Mouse (Mus musculus) hindbrain, embryonic 11.5 days (tissue): Measurements from ENCODE around the gene Mtg1. TPM values are rescaled to one million over a fixed set of nuclear protein-coding genes. Genes with fewer than 3 reads are reported as not detected.

ENCODE experiments used
- ATAC-seq: fragments of 200-750 bp; cut with Nextera tagmentation; 2 replicates; pipeline ENCODE4 v1.8.0; 2017; ENCODE audit warnings: mild to moderate bottlenecking, moderate TSS enrichment, moderate library complexity; ENCODE audit not compliant: low FRiP score
- DNase-seq: peaks from one replicate; pipeline ENCODE4 v3.0.0-alpha.2; 2015; ENCODE audit warnings: low spot score
- H3K27ac ChIP-seq: fragments of 300-500 bp; sonication (generic); 2 replicates; pipeline ENCODE4 v1.5.1; 2014; ENCODE audit warnings: mild to moderate bottlenecking, low read depth, low read length
- H3K27me3 ChIP-seq: fragments of 300-500 bp; sonication (generic); 2 replicates; pipeline ENCODE4 v1.6.1; 2014; ENCODE audit warnings: mild to moderate bottlenecking, low read length, moderate library complexity, mixed read lengths; ENCODE audit not compliant: control insufficient read depth, insufficient read depth
- H3K36me3 ChIP-seq: fragments of 300-500 bp; sonication (generic); 2 replicates; pipeline ENCODE4 v1.6.1; 2014; ENCODE audit warnings: mild to moderate bottlenecking, low read length, moderate library complexity, mixed read lengths; ENCODE audit not compliant: control insufficient read depth, insufficient read depth
- H3K4me1 ChIP-seq: fragments of 300-500 bp; sonication (generic); replicated peaks from 2 replicates; pipeline ENCODE4 v1.6.1; 2014; ENCODE audit warnings: low read length, mixed read lengths; ENCODE audit not compliant: control insufficient read depth, insufficient read depth
- H3K4me2 ChIP-seq: fragments of 300-500 bp; sonication (generic); replicated peaks from 2 replicates; pipeline ENCODE4 v1.6.1; 2014; ENCODE audit warnings: mild to moderate bottlenecking, low read depth, low read length
- H3K4me3 ChIP-seq: fragments of 300-500 bp; sonication (generic); 2 replicates; pipeline ENCODE4 v1.5.1; 2014; ENCODE audit warnings: low read depth, low read length
- H3K9ac ChIP-seq: fragments of 300-500 bp; sonication (generic); 2 replicates; pipeline ENCODE4 v1.6.1; 2014; ENCODE audit warnings: low read depth, low read length
- H3K9me3 ChIP-seq: fragments of 300-500 bp; sonication (generic); 2 replicates; pipeline ENCODE4 v1.6.1; 2016; ENCODE audit warnings: low read length; ENCODE audit not compliant: control insufficient read depth
- WGBS: fragments of 180-500 bp; shearing (Covaris S2); extraction: QIAGEN DNeasy Blood & Tissue Kit; methylation state at CpG from one replicate; pipeline ENCODE4 v1.1.7; 2014; 5-methylcytosine and 5-hydroxymethylcytosine counted together
- polyA plus RNA-seq: library from polyadenylated mRNA; unstranded; fragments of >200 nt; fragmentation: Nextera tagmentation; extraction: Ambion mirVana; gene quantifications from 2 replicates; pipeline ENCODE4 v1.2.1, GENCODE M21; 2014

The Mtg1 gene
- polyA plus RNA-seq, result 22.0 and 32.2 TPM in 2 replicates

GRCm38 (mm10) chr7:140137135-140138020 is at the start of gene Mtg1:
Gene Mtg1 (plus strand): TSS chr7:140137564.
- peak within 1 kb of the TSS; percentile 30; the same call in 1 of the 2 replicates for H3K27ac ChIP-seq
- 2% methylated on average over 39 of the region's 39 CpGs for WGBS

GRCm38 (mm10) chr7:140090601-140091000 is 46.8 kb upstream of the Mtg1 start:
- Histone ChIP-seq H3K4me1 (no peaks in the 10 kb centered on the region), H3K4me2 (no peak overlapping the region), H3K27me3 (no peaks in the 10 kb centered on the region), H3K9ac (no peak overlapping the region), H3K4me3 (no peak overlapping the region), H3K36me3 (no peaks in the 10 kb centered on the region), H3K9me3 (no peaks in the 10 kb centered on the region), H3K27ac (no peak overlapping the region)
- DNase-seq (no peak), ATAC-seq (no peak)
- WGBS, result 84% methylated on average over 10 of the region's 10 CpGs

More at GRCm38 (mm10) chr7:140137135-140138020, at the start of gene Mtg1:
- Histone ChIP-seq H3K4me3 (peak within 1 kb of the TSS; percentile 78), H3K27me3 (no peaks in the 10 kb centered on the region), H3K4me1 (no peaks in the 10 kb centered on the region), H3K9ac (peak within 1 kb of the TSS; percentile 85), H3K36me3 (no peaks in the 10 kb centered on the region), H3K4me2 (peak within 1 kb of the TSS; percentile 88), H3K9me3 (no peaks in the 10 kb centered on the region)
- ATAC-seq, result peak; percentile 97
- peak; percentile 96 for DNase-seq

- Histone ChIP-seq H3K27me3 (no peaks in the 10 kb centered on the region), H3K4me3 (no peak within 1 kb of the TSS), H3K36me3 (no peaks in the 10 kb centered on the region), H3K9ac (no peak within 1 kb of the TSS), H3K4me1 (no peaks in the 10 kb centered on the region), H3K27ac (no peak within 1 kb of the TSS), H3K9me3 (no peaks in the 10 kb centered on the region), H3K4me2 (no peak within 1 kb of the TSS)
- DNase-seq (no peak), ATAC-seq (no peak)
- 69% methylated on average over 5 of the region's 5 CpGs for WGBS
Observed at GRCm38 (mm10) chr7:140092924-140093528, 44.3 kb upstream of the Mtg1 start, which contains the start of gene Prap1. Gene Prap1 (plus strand): TSS chr7:140093395.

GRCm38 (mm10) chr7:140094954-140095353 is 42.4 kb upstream of the Mtg1 start:
- DNase-seq (no peak), ATAC-seq (no peak)
- Histone ChIP-seq H3K9ac (no peak overlapping the region), H3K27me3 (no peaks in the 10 kb centered on the region), H3K9me3 (no peaks in the 10 kb centered on the region), H3K36me3 (no peaks in the 10 kb centered on the region), H3K4me3 (no peak overlapping the region), H3K4me1 (no peaks in the 10 kb centered on the region), H3K27ac (no peak overlapping the region), H3K4me2 (no peak overlapping the region)
- 63% methylated on average over 5 of the region's 5 CpGs for WGBS

- no peak overlapping the region for H3K4me2 ChIP-seq
- no peaks in the 10 kb centered on the region for H3K27me3 ChIP-seq
- H3K4me1 ChIP-seq, result no peaks in the 10 kb centered on the region
- WGBS, result 78% methylated on average over 1 of the region's 1 CpGs
- no peaks in the 10 kb centered on the region for H3K36me3 ChIP-seq
- H3K27ac ChIP-seq, result no peak overlapping the region
- H3K9me3 ChIP-seq, result no peaks in the 10 kb centered on the region
- no peak overlapping the region for H3K9ac ChIP-seq
- ATAC-seq, result no peak
- DNase-seq, result no peak
- H3K4me3 ChIP-seq, result no peak overlapping the region
Observed at GRCm38 (mm10) chr7:140095556-140095955, 41.8 kb upstream of the Mtg1 start.

- no peak for DNase-seq
- no peak overlapping the region for H3K27ac ChIP-seq
- no peak overlapping the region for H3K9ac ChIP-seq
- no peaks in the 10 kb centered on the region for H3K9me3 ChIP-seq
- no peaks in the 10 kb centered on the region for H3K4me1 ChIP-seq
- ATAC-seq, result no peak
- no peak overlapping the region for H3K4me3 ChIP-seq
- H3K36me3 ChIP-seq, result no peaks in the 10 kb centered on the region
- no peak overlapping the region for H3K4me2 ChIP-seq
- no peaks in the 10 kb centered on the region for H3K27me3 ChIP-seq
Observed at GRCm38 (mm10) chr7:140096055-140096454, 41.3 kb upstream of the Mtg1 start.

- Histone ChIP-seq H3K36me3 (no peaks in the 10 kb centered on the region), H3K4me2 (no peak overlapping the region), H3K9ac (no peak overlapping the region), H3K4me1 (no peaks in the 10 kb centered on the region), H3K27ac (no peak overlapping the region), H3K27me3 (no peaks in the 10 kb centered on the region), H3K9me3 (no peaks in the 10 kb centered on the region), H3K4me3 (no peak overlapping the region)
- DNase-seq (no peak), ATAC-seq (no peak)
- 84% methylated on average over 1 of the region's 1 CpGs for WGBS
Observed at GRCm38 (mm10) chr7:140098466-140098865, 38.9 kb upstream of the Mtg1 start.

GRCm38 (mm10) chr7:140101498-140101897 is 35.9 kb upstream of the Mtg1 start:
- H3K4me2 ChIP-seq, result peak overlapping the region; percentile 83; the same call in 1 of the 2 replicates
- H3K36me3 ChIP-seq, result peaks cover 3% of the 10 kb centered on the region; the same call in 1 of the 2 replicates
- H3K27me3 ChIP-seq, result no peaks in the 10 kb centered on the region
- no peak for DNase-seq
- H3K27ac ChIP-seq, result no peak overlapping the region
- no peaks in the 10 kb centered on the region for H3K9me3 ChIP-seq
- 73% methylated on average over 10 of the region's 10 CpGs for WGBS
- no peaks in the 10 kb centered on the region for H3K4me1 ChIP-seq
- H3K9ac ChIP-seq, result peak overlapping the region; percentile 59; the same call in 1 of the 2 replicates
- peak overlapping the region; percentile 30; the same call in 1 of the 2 replicates for H3K4me3 ChIP-seq
- no peak for ATAC-seq
